Mouse (Mus musculus) ovary, adult 18-20 months (tissue): Measurements from ENCODE around the gene Slc25a21.

Experiments
- DNase-seq: peaks from one replicate; pipeline ENCODE4 v3.0.0; 2022; ENCODE audit warnings: low spot score, mixed read lengths

Gene Slc25a21

GRCm38 (mm10) chr12:57184401-57185147, 12.7 kb downstream of the Slc25a21 start:
- DNase-seq, result no peak

- no peak for DNase-seq
Observed at GRCm38 (mm10) chr12:57179465-57180188, 17.6 kb downstream of the Slc25a21 start.

DNA sequence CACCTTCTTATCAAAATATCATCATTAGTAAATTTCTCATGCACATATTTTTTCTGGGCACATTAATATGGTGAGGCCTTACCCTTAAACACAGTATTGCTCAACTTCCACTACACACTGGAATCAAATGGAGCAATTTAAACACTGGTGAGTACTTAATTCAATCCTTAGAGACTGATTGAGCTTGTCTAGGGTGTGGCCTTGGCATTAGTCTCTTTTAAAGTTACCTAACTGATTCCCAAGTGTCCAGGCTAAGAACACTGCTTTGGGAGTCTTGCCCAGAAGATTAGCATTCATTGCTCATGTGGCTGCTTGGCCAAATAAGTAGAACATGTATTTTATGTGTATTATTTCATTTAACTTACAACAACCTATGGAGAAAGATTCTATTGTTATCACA, 18.5 kb downstream of the Slc25a21 start:
- DNase-seq, result no peak

DNA sequence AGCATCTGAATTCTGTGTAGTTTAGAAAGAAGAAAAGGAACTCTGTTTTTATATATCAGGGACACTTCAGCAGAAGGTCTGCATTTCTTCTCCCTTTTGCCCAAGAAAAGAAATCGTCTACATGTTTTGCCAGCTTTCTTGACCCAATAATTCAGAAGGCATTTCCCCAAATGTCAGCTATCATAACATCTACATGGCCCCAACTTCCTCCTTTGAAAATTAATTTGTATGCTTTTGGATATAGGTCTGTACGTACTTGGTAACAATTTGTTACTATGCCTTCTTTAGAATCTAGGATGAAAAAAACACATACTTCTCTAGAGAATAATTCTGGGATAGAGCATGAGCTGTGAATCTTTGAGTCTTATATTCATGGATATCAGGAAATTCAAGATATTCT, 34.0 kb downstream of the Slc25a21 start:
- no peak for DNase-seq

DNA sequence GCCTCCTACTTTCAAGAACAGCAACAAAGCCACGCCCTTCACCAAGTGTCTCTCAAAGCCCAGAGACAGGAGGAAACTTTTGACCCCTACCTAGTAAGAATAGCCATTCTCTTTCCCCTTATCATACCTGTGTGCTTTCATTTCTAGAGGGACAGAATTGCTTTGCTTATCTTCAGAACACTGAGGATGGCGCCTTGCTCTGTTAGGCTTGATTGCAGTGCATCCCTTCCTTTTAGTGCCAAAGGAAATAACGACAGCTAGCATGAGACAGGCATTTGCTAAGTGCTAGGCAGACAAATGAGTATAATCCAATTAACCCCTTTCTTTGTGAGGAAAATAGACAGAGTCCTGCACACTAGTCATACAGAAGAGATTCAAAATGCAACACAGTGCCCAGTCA, 34.4 kb downstream of the Slc25a21 start:
- DNase-seq, result no peak

- DNase-seq, result no peak
Observed at GRCm38 (mm10) chr12:57159904-57160303, 37.4 kb downstream of the Slc25a21 start.

DNA sequence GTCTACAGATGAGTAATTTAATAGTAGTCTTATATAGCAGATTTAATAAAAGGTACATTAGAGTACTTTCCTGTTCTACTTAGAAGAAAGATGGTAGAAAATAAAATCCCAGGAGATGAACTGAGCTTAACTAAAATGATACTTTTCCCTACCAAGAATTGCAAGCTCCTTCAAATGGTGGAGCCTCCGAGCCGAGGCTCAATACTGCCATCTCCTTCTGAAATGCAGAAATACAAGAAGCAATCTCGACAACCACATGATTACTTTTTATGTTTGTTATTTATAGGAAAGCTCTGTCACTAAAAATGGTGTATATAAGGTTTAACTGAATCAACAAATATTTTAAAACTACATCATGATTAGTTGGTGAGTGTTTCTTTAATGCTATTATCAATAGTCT, 39.0 kb downstream of the Slc25a21 start:
- no peak for DNase-seq

- no peak for DNase-seq
Observed at GRCm38 (mm10) chr12:57138937-57139336, 58.3 kb downstream of the Slc25a21 start.

- DNase-seq, result no peak
Observed at GRCm38 (mm10) chr12:57137809-57138208, 59.5 kb downstream of the Slc25a21 start.

GRCm38 (mm10) chr12:57118602-57119001, 78.7 kb downstream of the Slc25a21 start:
- no peak for DNase-seq

GRCm38 (mm10) chr12:57115516-57115915, 81.8 kb downstream of the Slc25a21 start:
- no peak for DNase-seq

- DNase-seq, result no peak
Observed at GRCm38 (mm10) chr12:57109363-57109762, 87.9 kb downstream of the Slc25a21 start.

DNA sequence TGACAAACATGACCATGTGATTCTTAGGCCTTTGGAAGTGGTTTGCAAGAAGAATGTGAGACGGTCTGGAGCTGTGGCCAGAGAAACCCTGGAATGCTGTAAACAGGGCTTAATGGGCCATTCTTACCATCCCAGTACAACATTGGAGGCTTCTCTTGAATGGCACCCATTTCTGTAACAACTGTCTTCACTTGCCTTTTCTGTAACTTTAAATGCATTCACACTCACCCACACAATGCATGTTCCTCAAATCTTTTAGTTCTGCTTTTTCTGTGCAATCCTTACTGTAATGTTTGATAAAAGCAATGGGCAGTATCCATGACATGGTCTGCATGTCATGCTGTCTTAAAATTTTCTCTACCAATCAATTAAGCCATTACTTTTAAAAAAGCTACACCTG, 95.0 kb downstream of the Slc25a21 start:
- no peak for DNase-seq

DNA sequence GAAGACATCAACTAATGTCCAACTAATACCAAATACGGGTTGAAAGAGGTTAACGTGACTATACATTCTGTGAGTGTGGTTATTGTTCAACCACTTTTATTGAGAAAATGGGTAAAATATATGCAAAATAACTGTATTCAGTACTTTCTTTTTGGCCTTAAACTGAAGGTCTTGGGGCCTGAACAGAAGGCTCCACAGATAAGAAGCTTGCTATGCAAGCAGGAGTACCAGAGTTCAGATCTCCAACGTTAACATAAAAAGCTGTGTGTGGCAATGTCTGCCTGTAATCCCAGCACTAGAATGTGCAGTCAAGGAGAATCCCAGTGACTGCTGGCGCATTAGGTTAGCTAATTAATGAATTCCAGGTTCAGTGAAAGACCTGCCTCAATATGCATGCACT, 96.7 kb downstream of the Slc25a21 start:
- no peak for DNase-seq

- DNase-seq, result no peak
Observed at GRCm38 (mm10) chr12:57099066-57099465, 98.2 kb downstream of the Slc25a21 start.

DNA sequence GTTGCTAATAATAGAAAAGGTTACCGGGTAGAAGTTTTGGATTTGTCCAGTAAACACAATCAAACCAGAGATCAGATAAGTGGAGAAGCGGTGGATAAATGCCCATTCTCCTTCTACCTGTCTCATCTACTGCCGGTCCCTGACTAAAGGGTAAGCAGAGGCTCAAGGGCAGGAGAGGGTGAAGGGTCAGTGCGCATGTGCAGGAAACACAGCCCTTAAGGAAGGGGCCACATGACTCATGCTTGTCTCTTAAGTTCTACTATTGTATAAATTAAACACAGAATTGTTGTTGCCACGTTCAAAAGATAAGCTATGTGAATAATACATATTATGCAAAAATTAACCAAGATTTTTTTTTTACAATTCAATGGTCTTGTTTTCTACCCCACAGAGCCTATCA, 98.9 kb downstream of the Slc25a21 start:
- no peak for DNase-seq

DNA sequence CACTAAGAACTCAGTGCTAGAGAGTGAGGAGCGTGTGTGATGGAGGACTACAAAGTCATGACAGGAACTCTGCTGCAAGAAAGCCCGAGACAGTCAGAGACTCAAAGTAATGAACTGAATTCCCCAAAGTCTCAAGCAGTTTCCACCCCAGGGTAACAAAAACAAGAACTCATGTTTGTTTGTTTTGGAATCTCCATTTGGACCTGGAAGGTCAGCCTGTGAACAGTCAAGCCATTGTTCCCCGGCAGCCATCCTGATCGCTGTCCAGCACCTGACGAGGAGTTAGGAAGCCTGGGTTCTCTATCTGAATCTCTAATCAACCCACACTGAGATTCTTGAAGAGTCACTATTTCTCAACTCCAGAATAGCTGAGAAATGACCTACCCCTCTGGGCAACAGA, 104.2 kb downstream of the Slc25a21 start:
- no peak for DNase-seq

- no peak for DNase-seq
Observed at GRCm38 (mm10) chr12:57084519-57084918, 112.8 kb downstream of the Slc25a21 start.

DNA sequence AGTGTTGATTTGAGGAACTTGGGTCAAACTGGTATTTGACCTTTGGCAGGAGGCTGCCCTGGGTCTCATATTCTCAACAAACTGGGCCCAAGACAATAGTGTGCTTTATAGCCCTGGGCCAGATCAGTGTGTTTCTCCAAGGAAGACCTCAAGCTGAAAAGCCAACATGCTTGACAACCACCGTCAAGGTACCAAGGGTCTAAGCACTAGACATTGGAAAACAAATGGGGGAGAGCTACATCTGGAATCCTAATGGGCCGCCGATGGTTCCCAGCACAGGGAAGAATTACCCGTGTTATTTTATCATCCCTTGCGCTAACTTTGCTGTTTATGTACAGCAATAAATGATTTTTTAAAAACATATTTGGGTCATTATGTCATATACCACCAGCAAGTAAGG, 113.7 kb downstream of the Slc25a21 start:
- no peak for DNase-seq

GRCm38 (mm10) chr12:57076606-57077005, 120.7 kb downstream of the Slc25a21 start:
- DNase-seq, result no peak

DNA sequence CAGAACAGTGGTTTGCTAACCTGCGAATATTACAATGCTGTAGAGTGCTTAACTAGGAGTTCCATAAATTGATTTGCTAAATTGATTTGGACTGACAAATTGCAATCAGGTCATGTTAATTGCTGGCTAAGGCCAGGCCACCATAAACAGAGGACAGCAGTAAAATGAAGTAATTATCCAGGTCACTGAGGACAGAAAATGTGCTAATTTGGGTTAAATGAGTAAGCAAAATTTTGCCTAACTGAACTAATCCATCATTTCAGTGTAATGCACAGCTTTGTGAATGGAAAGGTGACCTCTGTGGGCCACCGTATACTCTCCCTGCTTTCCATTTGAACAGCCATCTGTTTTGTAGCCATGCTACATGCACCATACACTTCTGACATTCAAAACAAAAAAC, 124.7 kb downstream of the Slc25a21 start:
- no peak for DNase-seq

- DNase-seq, result no peak
Observed at GRCm38 (mm10) chr12:57068607-57069006, 128.7 kb downstream of the Slc25a21 start.

- DNase-seq, result no peak
Observed at GRCm38 (mm10) chr12:57019737-57020136, 177.5 kb downstream of the Slc25a21 start.

DNA sequence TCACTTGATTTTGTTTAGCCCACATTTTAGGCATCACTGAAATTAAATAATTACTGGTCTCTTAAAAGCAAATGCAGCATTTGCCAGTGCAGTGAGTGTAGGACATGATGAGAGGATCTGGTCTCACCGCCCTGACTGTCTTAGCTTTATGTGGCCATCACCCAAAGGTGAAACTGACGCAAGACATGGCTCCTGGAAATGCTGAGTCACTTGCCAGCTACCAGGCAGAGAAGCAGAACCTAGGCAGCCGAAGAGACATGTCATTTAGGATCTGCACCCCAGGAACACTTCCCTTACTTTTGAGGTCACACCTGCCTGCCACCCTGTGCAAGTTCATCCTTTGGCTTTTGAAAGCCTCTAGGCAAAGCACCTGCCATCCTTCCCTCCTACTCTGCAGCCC, 180.4 kb downstream of the Slc25a21 start:
- DNase-seq, result no peak
